Mouse (Mus musculus) MEL (cell line): ENCODE measurements at regions not wholly inside any gene's neighbourhood (a gene's known extent, or its start where the extent isn't known, plus 50 kb on each side); places are given as distances from the start of the nearest gene placed in this dataset.
A peak's percentile ranks its signal among the peaks of the same experiment; 100 is the strongest.

Source experiments
- DNase-seq: peaks from one replicate; pipeline ENCODE4 v3.0.0; 2011; ENCODE audit warnings: low read depth, low spot score
- H3K27ac ChIP-seq: 2 replicates; pipeline ENCODE4 v1.5.1; 2012; ENCODE audit warnings: low read depth, mild to moderate bottlenecking, control low read depth, low read length, moderate library complexity; ENCODE audit not compliant: control insufficient read depth
- H3K27me3 ChIP-seq, 2 experiments: fragments of 150-350 bp in 1 of 2; sonication (generic) in 1 of 2; 2 replicates each; pipeline ENCODE4 v1.6.1; 2012; ENCODE audit warnings: low read length in 2 of 2, mild to moderate bottlenecking in 2 of 2, improper control_type of control experiment in 1 of 2, moderate library complexity in 1 of 2; ENCODE audit not compliant: insufficient read depth in 2 of 2, control insufficient read depth in 1 of 2
- H3K36me3 ChIP-seq, 2 experiments: 2 replicates each; pipeline ENCODE4 v1.6.1; 2012 to 2014; ENCODE audit warnings: low read length in 2 of 2, improper control_type of control experiment in 1 of 2, inconsistent platforms in 1 of 2, mild to moderate bottlenecking in 1 of 2; ENCODE audit not compliant: insufficient read depth in 2 of 2, control insufficient read depth in 1 of 2
- H3K4me1 ChIP-seq, 2 experiments: fragments of 150-350 bp in 1 of 2; sonication (generic) in 1 of 2; 2 replicates each; pipeline ENCODE4 v1.6.1; 2012; ENCODE audit warnings: low read length in 2 of 2, improper control_type of control experiment in 1 of 2, mild to moderate bottlenecking in 1 of 2; ENCODE audit not compliant: insufficient read depth in 2 of 2, control insufficient read depth in 1 of 2
- H3K4me3 ChIP-seq, 2 experiments: fragments of 150-350 bp in 1 of 2; sonication (generic) in 1 of 2; 2 replicates each; pipeline ENCODE4 v1.5.1; 2012; ENCODE audit warnings: low read depth in 2 of 2, low read length in 2 of 2, mild to moderate bottlenecking in 2 of 2, moderate library complexity in 2 of 2, control low read depth in 1 of 2, improper control_type of control experiment in 1 of 2; ENCODE audit not compliant: control insufficient read depth in 1 of 2, insufficient read depth in 1 of 2
- H3K79me2 ChIP-seq: 2 replicates; pipeline ENCODE4 v1.6.1; 2012; ENCODE audit warnings: mild to moderate bottlenecking, low read length, moderate library complexity; ENCODE audit not compliant: control insufficient read depth, poor library complexity, insufficient read depth
- H3K9ac ChIP-seq: 2 replicates; pipeline ENCODE4 v1.6.1; 2012; ENCODE audit warnings: low read depth, mild to moderate bottlenecking, control low read depth, low read length, moderate library complexity; ENCODE audit not compliant: control insufficient read depth, poor library complexity, severe bottlenecking
- H3K9me3 ChIP-seq: fragments of 150-350 bp; sonication (generic); replicated peaks from 2 replicates; pipeline ENCODE4 v1.6.1; 2012; ENCODE audit warnings: mild to moderate bottlenecking, low read length, improper control_type of control experiment, moderate library complexity; ENCODE audit not compliant: insufficient read depth
- CTCF ChIP-seq, 3 experiments: IDR thresholded peaks in 2 of 3; conservative IDR thresholded peaks in 1 of 3; 2 replicates each; pipeline ENCODE4 v1.5.1; 2011 to 2012; ENCODE audit warnings: low read length in 3 of 3, low read depth in 2 of 3, mild to moderate bottlenecking in 2 of 3, improper control_type of control experiment in 1 of 3, inconsistent platforms in 1 of 3, mixed read lengths in 1 of 3, moderate library complexity in 1 of 3; ENCODE audit not compliant: control insufficient read depth in 1 of 3, insufficient read depth in 1 of 3, poor library complexity in 1 of 3, severe bottlenecking in 1 of 3
- ELF1 ChIP-seq: IDR thresholded peaks from 2 replicates; pipeline ENCODE4 v1.6.1; 2014; ENCODE audit warnings: low read depth, mild to moderate bottlenecking, inconsistent platforms, low read length, improper control_type of control experiment, moderate library complexity
- EP300 ChIP-seq, 2 experiments: IDR thresholded peaks; 2 replicates each; pipeline ENCODE4 v1.6.1; 2011; ENCODE audit warnings: improper control_type of control experiment in 2 of 2, low read length in 2 of 2, low read depth in 1 of 2, mild to moderate bottlenecking in 1 of 2
- ETS1 ChIP-seq: IDR thresholded peaks from 2 replicates; pipeline ENCODE4 v1.6.1; 2012; ENCODE audit warnings: low read depth, mild to moderate bottlenecking, inconsistent platforms, low read length, improper control_type of control experiment, moderate library complexity
- GABPA ChIP-seq: IDR thresholded peaks from 2 replicates; pipeline ENCODE4 v1.6.1; 2012; ENCODE audit warnings: low read depth, mild to moderate bottlenecking, inconsistent platforms, low read length, improper control_type of control experiment, moderate library complexity
- GATA1 ChIP-seq: IDR thresholded peaks from 2 replicates; pipeline ENCODE4 v1.6.1; 2011; ENCODE audit warnings: low read depth, low read length, improper control_type of control experiment
- KAT2A ChIP-seq: conservative IDR thresholded peaks from 2 replicates; pipeline ENCODE4 v1.6.1; 2012; ENCODE audit warnings: low read depth, low read length, improper control_type of control experiment, inconsistent platforms
- MAFK ChIP-seq: IDR thresholded peaks from 2 replicates; pipeline ENCODE4 v1.6.1; 2011; ENCODE audit warnings: low read depth, mild to moderate bottlenecking, low read length, improper control_type of control experiment, borderline replicate concordance
- MAX ChIP-seq: IDR thresholded peaks from 2 replicates; pipeline ENCODE4 v1.6.1; 2011; ENCODE audit warnings: low read length, improper control_type of control experiment
- MAZ ChIP-seq: IDR thresholded peaks from 2 replicates; pipeline ENCODE4 v1.6.1; 2012; ENCODE audit warnings: low read depth, mild to moderate bottlenecking, inconsistent platforms, low read length, improper control_type of control experiment
- MEF2A ChIP-seq: IDR thresholded peaks from 2 replicates; pipeline ENCODE4 v1.6.1; 2014; ENCODE audit warnings: low read depth, mild to moderate bottlenecking, inconsistent platforms, low read length, improper control_type of control experiment; ENCODE audit not compliant: poor library complexity, insufficient replicate concordance, severe bottlenecking; ENCODE audit errors: extremely low read depth
- MYB ChIP-seq: IDR thresholded peaks from 2 replicates; pipeline ENCODE4 v1.6.1; 2011; ENCODE audit warnings: mild to moderate bottlenecking, low read depth, low read length, improper control_type of control experiment
- MYC ChIP-seq: IDR thresholded peaks from 2 replicates; pipeline ENCODE4 v1.6.1; 2011; ENCODE audit warnings: low read depth, mild to moderate bottlenecking, low read length, improper control_type of control experiment, moderate library complexity
- RAD21 ChIP-seq: IDR thresholded peaks from 2 replicates; pipeline ENCODE4 v1.6.1; 2011; ENCODE audit warnings: mild to moderate bottlenecking, low read depth, low read length, improper control_type of control experiment
- RCOR1 ChIP-seq: IDR thresholded peaks from 2 replicates; pipeline ENCODE4 v1.6.1; 2012; ENCODE audit warnings: low read depth, mild to moderate bottlenecking, inconsistent platforms, low read length, improper control_type of control experiment
- SMC3 ChIP-seq: IDR thresholded peaks from 2 replicates; pipeline ENCODE4 v1.6.1; 2011; ENCODE audit warnings: low read depth, low read length, improper control_type of control experiment
- TCF12 ChIP-seq: IDR thresholded peaks from 2 replicates; pipeline ENCODE4 v1.6.1; 2014; ENCODE audit warnings: low read depth, mild to moderate bottlenecking, inconsistent platforms, low read length, improper control_type of control experiment, moderate library complexity
- UBTF ChIP-seq: IDR thresholded peaks from 2 replicates; pipeline ENCODE4 v1.6.1; 2012; ENCODE audit warnings: low read depth, mild to moderate bottlenecking, inconsistent platforms, low read length, improper control_type of control experiment, moderate library complexity, borderline replicate concordance; ENCODE audit not compliant: insufficient read depth
- ZC3H11A ChIP-seq: IDR thresholded peaks from 2 replicates; pipeline ENCODE4 v1.6.1; 2012; ENCODE audit warnings: low read depth, mild to moderate bottlenecking, inconsistent platforms, low read length, improper control_type of control experiment
- ZNF384 ChIP-seq: IDR thresholded peaks from 2 replicates; pipeline ENCODE4 v1.6.1; 2012; ENCODE audit warnings: low read depth, mild to moderate bottlenecking, inconsistent platforms, low read length, improper control_type of control experiment

- peaks cover 0 to 20% of the 10 kb centered on the region in 2 experiments; a peak in 2 of 4 replicates for H3K36me3 ChIP-seq
- H3K4me1 ChIP-seq = peaks cover 0 to 19% of the 10 kb centered on the region in 2 experiments; a peak in 3 of 4 replicates
- TF ChIP-seq ZNF384 = no peak
- peak; percentile 78 for TF ChIP-seq ZC3H11A
- peak; percentile 79 for TF ChIP-seq SMC3
- TF ChIP-seq CTCF (IDR thresholded peaks at IDR 0.05 in 2 of 3, conservative IDR thresholded peaks at IDR 0.05 in 1 of 3; ENCODE audit: control insufficient read depth in 1 of 3, insufficient read depth in 1 of 3, low read depth in 2 of 3, low read length in 3 of 3, poor library complexity in 1 of 3, severe bottlenecking in 1 of 3) = peak; percentile 24 to 77 (median 62); a peak in 5 of 6 replicates
- peak; percentile 83 for TF ChIP-seq RAD21
- no peak for TF ChIP-seq ELF1
- no peak overlapping the region for H3K4me3 ChIP-seq
- DNase-seq = peak; percentile 64
- H3K79me2 ChIP-seq = no peaks in the 10 kb centered on the region
- H3K9me3 ChIP-seq = no peaks in the 10 kb centered on the region
- H3K27ac ChIP-seq = no peak overlapping the region
- H3K9ac ChIP-seq = no peak overlapping the region
- no peaks in the 10 kb centered on the region for H3K27me3 ChIP-seq
These were observed 127.7 kb downstream of the Gm4791 start for GRCm38 (mm10) chr9:47126236-47126635.

- Histone ChIP-seq H3K4me1 (peaks cover 0 to 22% of the 10 kb centered on the region in 2 experiments; a peak in 3 of 4 replicates), H3K9me3 (no peaks in the 10 kb centered on the region), H3K27me3 (no peaks in the 10 kb centered on the region), H3K36me3 (peaks cover 0 to 24% of the 10 kb centered on the region in 2 experiments; a peak in 2 of 4 replicates), H3K9ac (no peak overlapping the region), H3K27ac (no peak overlapping the region), H3K4me3 (no peak overlapping the region), H3K79me2 (no peaks in the 10 kb centered on the region)
- TF ChIP-seq ETS1 = peak; percentile 71
- TF ChIP-seq UBTF = no peak
- TF ChIP-seq ZC3H11A = no peak
- no peak for TF ChIP-seq ZNF384
- no peak for TF ChIP-seq ELF1
- TF ChIP-seq MAFK = no peak
- TF ChIP-seq MAZ = no peak
- no peak for TF ChIP-seq GABPA
- TF ChIP-seq MYB = peak; percentile 34; the same call in 1 of the 2 replicates
- TF ChIP-seq RCOR1 = peak; percentile 93
- TF ChIP-seq RAD21 = no peak
- TF ChIP-seq EP300 (IDR thresholded peaks at IDR 0.05; ENCODE audit: low read depth in 1 of 2, low read length in 2 of 2) = peak in 1 of 2 experiments; percentile 84
- peak; percentile 88 for TF ChIP-seq TCF12
- no peak for TF ChIP-seq MAX
- TF ChIP-seq MYC = no peak
- no peak for TF ChIP-seq KAT2A
- TF ChIP-seq GATA1 = peak; percentile 54
- TF ChIP-seq MEF2A = no peak
- peak; percentile 65 for DNase-seq
These were observed 129.3 kb downstream of the Gm4791 start for GRCm38 (mm10) chr9:47127756-47128424.
